Mouse (Mus musculus) heart, postnatal 0 days (tissue): ENCODE results near the gene Myo1c. TPM values are rescaled to one million over a fixed set of nuclear protein-coding genes. Genes with fewer than 3 reads are reported as not detected.

Source experiments
- ATAC-seq: fragments of 200-750 bp; cut with Nextera tagmentation; 2 replicates; pipeline ENCODE4 v1.8.0; 2017; ENCODE audit warnings: low read depth, moderate number of reproducible peaks, moderate library complexity; ENCODE audit not compliant: insufficient read depth
- DNase-seq: peaks from one replicate; pipeline ENCODE4 v3.0.0-alpha.2; 2016; ENCODE audit warnings: low spot score
- H3K27ac ChIP-seq: fragments of 300-500 bp; sonication (generic); 2 replicates; pipeline ENCODE4 v1.5.1; 2014; ENCODE audit warnings: low read depth, mild to moderate bottlenecking
- H3K27me3 ChIP-seq: fragments of 300-500 bp; sonication (generic); 2 replicates; pipeline ENCODE4 v1.6.1; 2014; ENCODE audit warnings: low read length, mixed read lengths; ENCODE audit not compliant: control insufficient read depth, insufficient read depth
- H3K36me3 ChIP-seq: fragments of 300-500 bp; sonication (generic); replicated peaks from 2 replicates; pipeline ENCODE4 v1.6.1; 2014; ENCODE audit warnings: low read length, mixed read lengths; ENCODE audit not compliant: control insufficient read depth, insufficient read depth
- H3K4me1 ChIP-seq: fragments of 300-500 bp; sonication (generic); 2 replicates; pipeline ENCODE4 v1.6.1; 2014; ENCODE audit warnings: antibody characterized with exemption; ENCODE audit not compliant: control insufficient read depth, insufficient read depth
- H3K4me2 ChIP-seq: fragments of 300-500 bp; sonication (generic); 2 replicates; pipeline ENCODE4 v1.6.1; 2014; ENCODE audit warnings: low read depth, mild to moderate bottlenecking, low read length, moderate library complexity
- H3K4me3 ChIP-seq: fragments of 300-500 bp; sonication (generic); 2 replicates; pipeline ENCODE4 v1.5.1; 2014; ENCODE audit warnings: low read depth, low read length
- H3K9ac ChIP-seq: fragments of 300-500 bp; sonication (generic); replicated peaks from 2 replicates; pipeline ENCODE4 v1.6.1; 2014; ENCODE audit warnings: low read depth, low read length, mixed read lengths
- H3K9me3 ChIP-seq: fragments of 300-500 bp; sonication (generic); replicated peaks from 2 replicates; pipeline ENCODE4 v1.6.1; 2016; ENCODE audit warnings: low read length; ENCODE audit not compliant: control insufficient read depth
- CTCF ChIP-seq: IDR thresholded peaks from 2 replicates; pipeline ENCODE4 v1.5.1; 2016; ENCODE audit warnings: antibody characterized with exemption, control low read depth, low read depth
- EP300 ChIP-seq: IDR thresholded peaks from 2 replicates; pipeline ENCODE4 v1.6.1; 2016; ENCODE audit warnings: antibody characterized with exemption, low read depth
- WGBS: fragments of 180-500 bp; shearing (Covaris S2); extraction: QIAGEN DNeasy Blood & Tissue Kit; methylation state at CpG from one replicate; pipeline ENCODE4 v1.1.7; 2014; 5-methylcytosine and 5-hydroxymethylcytosine counted together
- polyA plus RNA-seq: library from polyadenylated mRNA; unstranded; fragments of >200 nt; fragmentation: Nextera tagmentation; extraction: Ambion mirVana; gene quantifications from 2 replicates; pipeline ENCODE4 v1.2.1, GENCODE M21; 2015
- total RNA-seq: library from RNA; depleted of rRNA; stranded (reverse); fragments of >200 nt; gene quantifications from 2 replicates; pipeline ENCODE4 v1.2.3, GENCODE M21; 2014; ENCODE audit warnings: low replicate concordance; rRNA removed

The Myo1c gene
- 127 and 143 TPM in 2 replicates for total RNA-seq
- 40.4 and 45.2 TPM in 2 replicates for polyA plus RNA-seq

GRCm38 (mm10) chr11:75650311-75650710, at the start of gene Myo1c:
Myo1c (plus strand) TSS chr11:75650504.
- TF ChIP-seq CTCF (no peak), EP300 (no peak)
- peak within 1 kb of the TSS; percentile 77 for H3K4me3 ChIP-seq
- no peaks in the 10 kb centered on the region for H3K9me3 ChIP-seq
- DNase-seq, result peak; percentile 32
- peaks cover 47% of the 10 kb centered on the region for H3K4me1 ChIP-seq
- no peak for ATAC-seq
- WGBS, result 59% methylated on average over 7 of the region's 7 CpGs
- peak within 1 kb of the TSS; percentile 95 for H3K27ac ChIP-seq
- peak within 1 kb of the TSS; percentile 83 for H3K9ac ChIP-seq
- peaks cover 3% of the 10 kb centered on the region; the same call in 1 of the 2 replicates for H3K36me3 ChIP-seq
- peak within 1 kb of the TSS; percentile 81 for H3K4me2 ChIP-seq
- no peaks in the 10 kb centered on the region for H3K27me3 ChIP-seq

- 71% methylated on average over 5 of the region's 5 CpGs for WGBS
Measured at GRCm38 (mm10) chr11:75604826-75605225, 45.5 kb upstream of the Myo1c start.

GRCm38 (mm10) chr11:75605318-75605717, 45.0 kb upstream of the Myo1c start:
- Histone ChIP-seq H3K27ac (no peak overlapping the region), H3K9ac (no peak overlapping the region), H3K9me3 (no peaks in the 10 kb centered on the region), H3K36me3 (peaks cover 71% of the 10 kb centered on the region), H3K27me3 (no peaks in the 10 kb centered on the region), H3K4me3 (no peak overlapping the region), H3K4me1 (no peaks in the 10 kb centered on the region), H3K4me2 (no peak overlapping the region)
- TF ChIP-seq CTCF, result no peak
- no peak for TF ChIP-seq EP300
- DNase-seq (no peak), ATAC-seq (no peak)
- 40% methylated on average over 1 of the region's 1 CpGs for WGBS

More at GRCm38 (mm10) chr11:75604826-75605225, 45.5 kb upstream of the Myo1c start:
- peaks cover 71% of the 10 kb centered on the region for H3K36me3 ChIP-seq
- no peak overlapping the region for H3K4me3 ChIP-seq
- H3K9ac ChIP-seq, result no peak overlapping the region
- no peak for DNase-seq
- no peak for TF ChIP-seq CTCF
- TF ChIP-seq EP300, result no peak
- no peaks in the 10 kb centered on the region for H3K27me3 ChIP-seq
- H3K4me2 ChIP-seq, result no peak overlapping the region
- no peak for ATAC-seq
- H3K27ac ChIP-seq, result no peak overlapping the region
- no peaks in the 10 kb centered on the region for H3K4me1 ChIP-seq
- H3K9me3 ChIP-seq, result no peaks in the 10 kb centered on the region

- no peak for TF ChIP-seq EP300
- TF ChIP-seq CTCF, result no peak
- peaks cover 72% of the 10 kb centered on the region for H3K36me3 ChIP-seq
- no peaks in the 10 kb centered on the region for H3K9me3 ChIP-seq
- H3K27me3 ChIP-seq, result no peaks in the 10 kb centered on the region
- no peaks in the 10 kb centered on the region for H3K4me1 ChIP-seq
- ATAC-seq (no peak), DNase-seq (no peak)
- H3K4me3 ChIP-seq, result no peak overlapping the region
- H3K27ac ChIP-seq, result no peak overlapping the region
- H3K9ac ChIP-seq, result no peak overlapping the region
- H3K4me2 ChIP-seq, result no peak overlapping the region
- WGBS, result 91% methylated on average over 5 of the region's 5 CpGs
Measured at GRCm38 (mm10) chr11:75608776-75609175, 41.5 kb upstream of the Myo1c start.

- Histone ChIP-seq H3K36me3 (peaks cover 73% of the 10 kb centered on the region), H3K4me1 (no peaks in the 10 kb centered on the region), H3K27ac (no peak overlapping the region), H3K9ac (no peak overlapping the region), H3K4me2 (no peak overlapping the region), H3K27me3 (no peaks in the 10 kb centered on the region), H3K9me3 (no peaks in the 10 kb centered on the region), H3K4me3 (no peak overlapping the region)
- TF ChIP-seq EP300 (no peak), CTCF (no peak)
- WGBS, result 69% methylated on average over 2 of the region's 2 CpGs
- no peak for ATAC-seq
- no peak for DNase-seq
Measured at GRCm38 (mm10) chr11:75610021-75610420, 40.3 kb upstream of the Myo1c start.

- H3K36me3 ChIP-seq, result peaks cover 82% of the 10 kb centered on the region
- WGBS, result 100% methylated on average over 1 of the region's 1 CpGs
Measured at GRCm38 (mm10) chr11:75614769-75615168, 35.5 kb upstream of the Myo1c start.

More at GRCm38 (mm10) chr11:75614769-75615168, 35.5 kb upstream of the Myo1c start:
- Histone ChIP-seq H3K4me1 (peaks cover under 1% of the 10 kb centered on the region; the same call in 1 of the 2 replicates), H3K9me3 (no peaks in the 10 kb centered on the region), H3K4me2 (no peak overlapping the region), H3K27me3 (no peaks in the 10 kb centered on the region), H3K9ac (no peak overlapping the region), H3K27ac (no peak overlapping the region), H3K4me3 (no peak overlapping the region)
- no peak for DNase-seq
- no peak for ATAC-seq
- TF ChIP-seq CTCF, result no peak
- no peak for TF ChIP-seq EP300
